Mouse (Mus musculus) heart, adult 11 months (tissue): ENCODE data around the gene Tusc1.
A peak's percentile ranks its signal among the peaks of the same experiment; 100 is the strongest.

ENCODE experiments used
- DNase-seq: peaks from one replicate; pipeline ENCODE4 v3.0.0; 2022

Gene Tusc1

DNA sequence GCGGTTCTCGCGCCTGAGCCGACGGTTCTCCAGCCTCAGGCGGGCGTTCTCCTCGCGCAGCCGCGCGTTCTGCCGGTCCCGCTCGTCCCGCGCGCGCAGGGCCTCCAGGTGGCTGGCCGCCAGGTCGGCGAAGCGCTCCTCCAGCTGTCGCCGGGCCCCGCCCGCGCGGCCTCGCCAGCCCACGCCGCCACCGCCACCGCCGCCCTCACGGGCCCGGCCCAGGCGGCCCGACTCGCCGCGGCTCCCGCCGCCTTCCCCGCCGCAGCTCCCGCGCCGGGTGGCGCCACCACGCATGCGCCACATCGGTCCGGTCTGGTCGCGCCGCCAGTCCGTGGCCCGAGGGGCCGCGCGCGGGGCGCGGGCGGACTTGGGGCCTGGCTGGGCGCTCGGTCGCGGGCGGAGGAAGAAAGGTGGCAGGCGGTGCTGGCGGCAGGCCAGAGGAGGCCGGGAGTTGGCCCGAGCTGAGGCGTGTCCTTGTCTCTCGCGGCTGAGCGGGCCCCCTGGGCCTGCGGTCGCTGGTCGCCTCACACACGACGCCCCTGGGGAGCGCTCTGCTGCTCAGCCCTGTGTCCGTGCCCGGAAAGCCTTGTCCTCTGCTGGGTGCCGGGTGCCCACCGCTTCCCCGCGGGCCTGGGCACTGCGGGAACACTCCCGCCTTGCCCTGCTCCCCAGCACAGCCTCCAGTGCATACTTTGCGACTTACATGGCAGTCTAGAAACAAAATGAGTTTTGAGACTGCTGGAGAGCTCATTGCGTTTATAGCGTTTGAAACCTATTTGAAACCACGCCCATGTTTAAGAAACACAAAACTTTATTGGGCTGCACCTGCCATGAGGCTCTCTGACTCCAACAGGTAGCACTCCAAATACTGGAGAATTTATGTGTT lies at the start of gene Tusc1:
Gene Tusc1 (minus strand): TSS at position 394 of the 886 bp plus-strand sequence.
- peak; percentile 98 for DNase-seq

DNA sequence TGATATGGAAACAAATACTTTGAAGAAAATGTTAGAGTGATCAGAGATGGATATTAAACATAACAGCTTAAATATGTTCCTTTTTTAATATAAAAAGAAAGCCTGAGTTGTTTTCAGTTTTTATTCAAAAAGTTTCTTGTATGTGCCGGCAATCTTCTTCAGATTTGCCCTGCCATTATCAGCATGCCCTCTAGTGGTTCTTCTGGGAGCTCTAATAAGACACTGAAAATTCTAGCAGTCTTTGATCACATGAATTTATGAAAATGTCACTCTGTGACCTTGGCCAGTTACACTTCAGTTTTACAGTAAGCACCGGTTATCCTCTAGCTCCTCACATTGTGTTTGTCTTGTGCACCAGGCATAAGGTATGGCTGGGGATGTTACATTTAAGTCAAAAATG lies 17.6 kb upstream of the Tusc1 start:
- no peak for DNase-seq

DNA sequence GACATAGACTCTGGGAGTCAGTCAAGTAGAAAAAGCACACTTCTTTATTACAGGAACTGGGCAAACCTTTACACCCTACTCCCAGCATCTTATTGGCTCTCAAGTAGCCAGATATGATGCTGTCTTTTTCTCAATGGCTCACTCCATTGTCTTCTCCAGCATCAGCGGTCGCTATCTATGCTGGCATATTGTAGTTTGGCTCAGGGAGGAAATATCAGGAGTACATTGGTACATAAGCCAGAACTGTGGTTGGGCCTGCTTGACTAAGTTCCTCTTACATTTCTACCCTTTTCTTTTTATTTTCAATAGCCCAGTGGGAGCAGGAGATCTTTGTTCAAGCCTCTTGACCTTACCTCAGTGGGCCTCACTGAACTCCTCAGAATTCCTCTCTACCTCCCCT lies 9.0 kb upstream of the Tusc1 start:
- DNase-seq: no peak

DNA sequence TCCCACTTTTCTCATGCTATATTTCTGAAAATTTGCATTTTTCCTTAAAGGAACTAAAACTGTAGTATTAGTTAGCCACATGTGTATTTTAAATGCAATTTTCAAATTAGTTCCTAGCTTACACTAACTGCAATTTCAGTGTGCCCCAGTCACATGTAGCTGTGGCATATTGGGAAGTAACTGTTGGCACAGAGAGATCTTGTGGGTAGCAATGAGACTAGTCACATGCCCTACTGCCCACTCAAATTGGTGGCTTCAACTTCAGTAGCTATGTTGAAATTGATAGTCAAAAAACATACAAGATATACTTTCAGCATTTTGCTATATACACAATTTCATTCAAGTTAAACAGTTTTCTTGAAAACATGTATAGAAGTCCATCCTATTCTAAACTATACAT lies 6.3 kb upstream of the Tusc1 start:
- DNase-seq: peak; percentile 78

DNA sequence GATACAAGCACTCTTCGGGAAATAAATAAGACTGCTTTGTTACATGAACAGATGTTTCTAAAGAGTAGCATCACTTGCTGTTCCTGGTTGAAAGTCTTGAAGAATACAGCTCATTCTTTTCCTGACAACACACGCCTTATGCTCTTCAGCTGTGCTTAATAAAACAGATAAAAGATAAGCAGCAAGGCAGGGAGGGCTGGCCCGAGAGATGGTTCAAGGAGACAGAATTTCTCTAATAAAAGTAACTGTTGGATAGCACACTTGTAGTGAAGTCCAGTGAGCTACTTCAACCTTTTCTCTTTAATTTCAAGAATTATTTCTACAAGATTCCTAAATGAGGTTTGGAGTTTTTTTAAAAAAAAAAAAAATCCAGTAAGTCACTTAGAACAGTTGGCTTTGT lies 2.7 kb upstream of the Tusc1 start:
- DNase-seq: no peak

DNA sequence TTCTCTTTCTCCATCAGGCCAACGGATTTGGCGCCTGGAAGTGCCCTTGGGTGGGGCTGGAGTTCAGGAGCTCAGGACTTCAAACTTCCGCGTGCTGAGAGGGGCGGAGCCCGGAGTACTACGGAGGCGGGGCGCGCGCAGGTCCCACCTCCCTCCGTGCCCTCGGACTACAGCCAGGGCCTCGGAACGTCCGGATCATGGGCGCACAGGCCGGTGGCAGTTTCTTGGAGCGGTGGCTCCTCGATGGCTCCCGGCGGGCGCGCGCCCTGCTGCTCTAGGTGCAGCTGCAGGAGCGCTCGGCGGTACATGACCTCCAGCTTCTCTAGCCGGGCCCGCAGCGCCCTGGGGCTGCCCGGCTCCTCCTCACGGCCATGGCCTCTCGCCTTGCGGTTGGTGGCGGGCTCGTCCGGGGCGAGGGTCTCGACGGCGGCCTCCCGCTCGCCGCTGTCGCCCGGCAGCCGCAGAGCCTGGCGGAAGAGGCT lies 634 bp downstream of the Tusc1 start:
- peak; percentile 99 for DNase-seq

DNA sequence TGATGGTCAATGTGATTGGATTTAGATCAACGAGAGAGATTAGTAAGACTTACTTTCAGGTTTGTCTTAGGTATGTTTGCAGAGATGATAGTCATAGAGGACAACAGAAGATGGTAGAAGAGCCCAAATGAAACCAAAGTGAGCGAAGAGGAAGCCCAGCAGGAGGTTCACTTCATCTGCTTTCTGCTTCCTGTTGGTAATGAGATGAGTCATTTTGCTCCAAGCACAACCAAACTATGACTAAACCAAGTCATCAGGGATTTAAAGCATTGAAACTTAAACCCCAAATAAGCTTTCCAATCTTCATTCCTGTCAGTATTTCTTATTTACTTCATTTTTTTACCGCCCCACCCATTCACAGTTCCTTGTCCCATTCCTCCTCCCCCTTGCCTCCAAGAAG lies 27.8 kb downstream of the Tusc1 start:
- no peak for DNase-seq

DNA sequence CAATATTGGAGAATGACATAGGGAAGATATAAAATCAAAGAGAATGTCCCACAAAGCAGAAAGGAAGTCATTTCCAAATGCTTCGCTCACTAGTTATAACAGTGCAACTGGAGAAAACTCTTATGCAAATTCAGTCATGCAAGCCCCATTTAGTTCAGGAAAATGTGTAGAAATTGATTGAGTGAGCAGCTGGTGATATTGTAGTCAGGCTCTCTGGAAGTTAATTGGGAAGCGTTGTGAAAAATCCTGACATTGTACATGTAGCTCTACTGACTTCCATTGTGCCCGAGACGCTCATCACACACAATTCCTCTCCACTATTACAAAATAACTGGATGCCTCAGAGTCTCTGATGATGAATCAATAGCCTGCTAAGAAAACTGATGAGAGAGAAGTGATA lies 49.2 kb downstream of the Tusc1 start:
- DNase-seq: no peak
